17 mouse cellular contexts compared by ENCODE assay signal in the genomic region with DNA sequence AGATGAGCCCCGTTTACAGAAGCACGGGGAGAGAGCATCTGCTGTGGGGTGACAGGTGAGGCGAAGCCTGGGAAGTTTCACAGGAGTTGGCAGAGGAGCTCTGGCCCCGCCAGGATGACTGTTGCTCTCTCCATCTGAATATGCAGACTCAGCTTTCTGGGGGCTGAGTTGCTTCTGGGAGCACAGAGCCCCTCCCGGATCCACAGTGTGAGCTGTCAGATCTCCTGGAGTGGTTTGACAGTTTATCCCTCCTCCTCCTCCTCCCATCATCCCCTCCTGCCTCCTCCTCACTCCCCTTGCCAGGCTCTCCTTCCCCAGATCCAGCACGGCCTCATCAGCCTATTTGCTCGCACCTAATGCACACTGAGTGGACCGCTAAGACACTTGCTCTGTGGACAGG.
A peak's percentile ranks its signal among the peaks of the same experiment; 100 is the strongest.
DNase-seq lines count a peak whose midpoint lies in the region; ATAC-seq lines count a peak whose summit lies in the region.
"Had no signal": no experiment of that assay in that cellular context is flagged by ENCODE, and none has a peak within 500 bp of the region (broad histone marks: within the 10 kb centered on the region; RNA-seq: fewer than 3 reads in every experiment).

No protein-coding gene starts in this region.

- DNase-seq in midbrain, embryonic 11.5 days (ENCODE audit: low spot score, missing footprints): no peak
- DNase-seq in cerebellum, postnatal 36 days: peak; percentile 57 to 63
- DNase-seq in left cerebral cortex, postnatal 10 days (ENCODE audit: extremely low spot score in 1 of 2, low spot score in 2 of 2): no peak
- DNase-seq in left cerebral cortex, adult 11 months (ENCODE audit: low spot score): no peak
- DNase-seq: embryo, embryonic 11 days; heart, postnatal 14 days; kidney, postnatal 10 days; layer of hippocampus, adult 9-11 months; liver, embryonic 13.5 days; right cerebral cortex, adult 18-20 months; spleen, adult 18-20 months had no signal

- no peaks in the 10 kb centered on the region for H3K9me3 ChIP-seq in forebrain, embryonic 13.5 days (replicated peaks)
- no peaks in the 10 kb centered on the region for H3K9me3 ChIP-seq in forebrain, embryonic 12.5 days
- H3K9me3 ChIP-seq in midbrain, embryonic 15.5 days: no peaks in the 10 kb centered on the region
- no peaks in the 10 kb centered on the region for H3K9me3 ChIP-seq in midbrain, embryonic 11.5 days (ENCODE audit: control insufficient read depth, low read length)
- H3K9me3 ChIP-seq: liver, embryonic 13.5 days had no signal

- H3K4me1 ChIP-seq in forebrain, embryonic 13.5 days: peaks cover 25% of the 10 kb centered on the region; the same call in 1 of the 2 replicates
- peaks cover 15% of the 10 kb centered on the region for H3K4me1 ChIP-seq in forebrain, embryonic 12.5 days
- peaks cover 13% of the 10 kb centered on the region; the same call in 1 of the 2 replicates for H3K4me1 ChIP-seq in midbrain, embryonic 15.5 days
- H3K4me1 ChIP-seq in midbrain, embryonic 11.5 days (ENCODE audit: control insufficient read depth, insufficient read depth, low read length): peaks cover 2% of the 10 kb centered on the region; the same call in 1 of the 2 replicates

- H3K9ac ChIP-seq in forebrain, embryonic 13.5 days: no peak overlapping the region
- H3K9ac ChIP-seq in forebrain, embryonic 12.5 days: no peak overlapping the region
- H3K9ac ChIP-seq in midbrain, embryonic 15.5 days: no peak overlapping the region
- no peak overlapping the region for H3K9ac ChIP-seq in midbrain, embryonic 11.5 days (ENCODE audit: low read length)
- H3K9ac ChIP-seq: liver, embryonic 13.5 days had no signal

- H3K4me3 ChIP-seq in forebrain, embryonic 13.5 days: no peak overlapping the region
- no peak overlapping the region for H3K4me3 ChIP-seq in forebrain, embryonic 12.5 days (replicated peaks)
- H3K4me3 ChIP-seq in midbrain, embryonic 15.5 days: no peak overlapping the region
- no peak overlapping the region for H3K4me3 ChIP-seq in midbrain, embryonic 11.5 days (ENCODE audit: low read depth, low read length)
- H3K4me3 ChIP-seq: erythroblast, embryonic 14.5 days; liver, embryonic 13.5 days had no signal

- intact Hi-C loops in left cerebral cortex, postnatal 10 days (cut with DNase I): no loop called here

- WGBS in forebrain, embryonic 13.5 days: 47% methylated on average over 8 of the region's 8 CpGs
- 56% methylated on average over 8 of the region's 8 CpGs for WGBS in forebrain, embryonic 12.5 days
- WGBS in midbrain, embryonic 15.5 days: 40% methylated on average over 8 of the region's 8 CpGs
- WGBS in midbrain, embryonic 11.5 days: 57% methylated on average over 8 of the region's 8 CpGs

- H3K27me3 ChIP-seq in forebrain, embryonic 13.5 days: peaks cover 8% of the 10 kb centered on the region; the same call in 1 of the 2 replicates
- peaks cover 27% of the 10 kb centered on the region for H3K27me3 ChIP-seq in forebrain, embryonic 12.5 days
- H3K27me3 ChIP-seq in midbrain, embryonic 15.5 days (replicated peaks): 0 out of 2 replicates have a peak, but pooled peaks cover 4% of the 10 kb centered on the region
- H3K27me3 ChIP-seq in midbrain, embryonic 11.5 days (ENCODE audit: control insufficient read depth, insufficient read depth, low read length): no peaks in the 10 kb centered on the region; the same call in 1 of the 2 replicates

- peak; percentile 41; the same call in 1 of the 2 replicates for ATAC-seq in forebrain, embryonic 13.5 days
- ATAC-seq in forebrain, embryonic 12.5 days (ENCODE audit: low FRiP score): no peak
- peak; percentile 33; the same call in 1 of the 2 replicates for ATAC-seq in midbrain, embryonic 15.5 days (replicated peaks)
- no peak for ATAC-seq in midbrain, embryonic 11.5 days (ENCODE audit: low FRiP score)
- ATAC-seq: activated CD4-positive, CD25-positive, alpha-beta regulatory T cell, adult 4 months; inflammation-experienced regulatory T-cells, adult 6 months had no signal

- no peak overlapping the region for H3K4me2 ChIP-seq in forebrain, embryonic 13.5 days
- H3K4me2 ChIP-seq in forebrain, embryonic 12.5 days: no peak overlapping the region
- no peak overlapping the region for H3K4me2 ChIP-seq in midbrain, embryonic 15.5 days
- no peak overlapping the region for H3K4me2 ChIP-seq in midbrain, embryonic 11.5 days

- H3K36me3 ChIP-seq in forebrain, embryonic 13.5 days (ENCODE audit: poor library complexity, severe bottlenecking): no peaks in the 10 kb centered on the region
- H3K36me3 ChIP-seq in forebrain, embryonic 12.5 days (replicated peaks): no peaks in the 10 kb centered on the region
- no peaks in the 10 kb centered on the region for H3K36me3 ChIP-seq in midbrain, embryonic 15.5 days (replicated peaks)
- no peaks in the 10 kb centered on the region for H3K36me3 ChIP-seq in midbrain, embryonic 11.5 days (ENCODE audit: control insufficient read depth, insufficient read depth, low read length)
- H3K36me3 ChIP-seq: liver, embryonic 13.5 days had no signal

- no peak overlapping the region for H3K27ac ChIP-seq in forebrain, embryonic 13.5 days
- no peak overlapping the region for H3K27ac ChIP-seq in forebrain, embryonic 12.5 days
- no peak overlapping the region for H3K27ac ChIP-seq in midbrain, embryonic 15.5 days
- no peak overlapping the region for H3K27ac ChIP-seq in midbrain, embryonic 11.5 days (ENCODE audit: low read depth, low read length)
- H3K27ac ChIP-seq: liver, embryonic 13.5 days had no signal

Comparison
In these comparisons a context has a peak if more than half of its experiments do, and no peak if none do; other contexts are left out.
1. ATAC-seq: peak in forebrain, embryonic 13.5 days (single experiment) and midbrain, embryonic 15.5 days (single experiment); none in forebrain, embryonic 12.5 days (single experiment) and midbrain, embryonic 11.5 days (single experiment).
2. DNase-seq: peak in cerebellum, postnatal 36 days (2 of 2); none in midbrain, embryonic 11.5 days (single experiment), left cerebral cortex, postnatal 10 days (0 of 2) and left cerebral cortex, adult 11 months (single experiment).